Mouse (Mus musculus) embryonic facial prominence, embryonic 10.5 days (tissue): ENCODE results near the gene Fgb. TPM values are rescaled to one million over a fixed set of nuclear protein-coding genes. Genes with fewer than 3 reads are reported as not detected.

Experiments used
- DNase-seq: peaks from one replicate; pipeline ENCODE4 v3.0.0-alpha.2; 2017; ENCODE audit warnings: low spot score
- H3K27ac ChIP-seq: fragments of 300-500 bp; sonication (generic); replicated peaks from 2 replicates; pipeline ENCODE4 v1.5.1; 2016; ENCODE audit warnings: mild to moderate bottlenecking
- H3K27me3 ChIP-seq: fragments of 300-500 bp; sonication (generic); replicated peaks from 2 replicates; pipeline ENCODE4 v1.6.1; 2016; ENCODE audit warnings: low read depth, mild to moderate bottlenecking; ENCODE audit not compliant: poor library complexity, severe bottlenecking
- H3K36me3 ChIP-seq: fragments of 300-500 bp; sonication (generic); replicated peaks from 2 replicates; pipeline ENCODE4 v1.6.1; 2016; ENCODE audit warnings: mild to moderate bottlenecking, moderate library complexity
- H3K4me1 ChIP-seq: fragments of 300-500 bp; sonication (generic); 2 replicates; pipeline ENCODE4 v1.6.1; 2016
- H3K4me3 ChIP-seq: fragments of 300-500 bp; sonication (generic); 2 replicates; pipeline ENCODE4 v1.5.1; 2016; ENCODE audit warnings: mild to moderate bottlenecking, moderate library complexity
- H3K9me3 ChIP-seq: fragments of 300-500 bp; sonication (generic); 2 replicates; pipeline ENCODE4 v1.6.1; 2016; ENCODE audit warnings: mild to moderate bottlenecking
- WGBS: fragments of 180-500 bp; shearing (Covaris S2); methylation state at CpG from one replicate; pipeline ENCODE4 v1.1.7; 2016; 5-methylcytosine and 5-hydroxymethylcytosine counted together
- polyA plus RNA-seq: library from polyadenylated mRNA; unstranded; fragments of >200 nt; fragmentation: Nextera tagmentation; extraction: Ambion mirVana; gene quantifications from 2 replicates; pipeline ENCODE4 v1.2.1, GENCODE M21; 2016

Gene Fgb
- not detected in 2 replicates for polyA plus RNA-seq

DNA sequence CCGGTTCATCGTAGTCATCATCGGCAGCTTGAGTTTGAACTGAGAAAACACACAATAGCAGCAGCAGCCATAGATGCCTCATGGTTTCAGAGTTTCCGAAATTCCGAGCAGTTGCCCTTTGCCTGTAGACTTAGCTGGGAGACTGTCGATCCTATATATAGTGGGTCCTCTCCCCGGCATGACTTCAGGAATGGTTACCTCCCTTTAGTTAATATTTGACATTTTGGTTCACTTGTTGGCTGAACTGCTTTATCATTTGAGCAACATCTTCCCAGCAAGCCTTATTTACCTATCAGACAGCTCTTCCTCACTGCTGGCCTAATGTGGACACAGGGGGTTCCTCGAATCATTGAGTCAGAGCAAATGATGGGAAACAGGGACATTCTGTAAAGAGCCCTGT, at the start of gene Fgb:
TSS of gene Fgb (minus strand) at position 184 of the 400 bp plus-strand sequence.
- H3K36me3 ChIP-seq, result no peaks in the 10 kb centered on the region
- H3K9me3 ChIP-seq, result no peaks in the 10 kb centered on the region
- H3K27me3 ChIP-seq, result no peaks in the 10 kb centered on the region
- no peak within 1 kb of the TSS for H3K27ac ChIP-seq
- no peak within 1 kb of the TSS for H3K4me3 ChIP-seq
- H3K4me1 ChIP-seq, result no peaks in the 10 kb centered on the region
- WGBS, result 88% methylated on average over 8 of the region's 8 CpGs
- no peak for DNase-seq

- H3K4me1 ChIP-seq, result peaks cover 11% of the 10 kb centered on the region
- 93% methylated on average over 1 of the region's 1 CpGs for WGBS
- peak overlapping the region; percentile 41; the same call in 1 of the 2 replicates for H3K4me3 ChIP-seq
- peak overlapping the region; percentile 40 for H3K27ac ChIP-seq
- no peak for DNase-seq
- H3K9me3 ChIP-seq, result no peaks in the 10 kb centered on the region
- peaks cover 40% of the 10 kb centered on the region for H3K27me3 ChIP-seq
- H3K36me3 ChIP-seq, result no peaks in the 10 kb centered on the region
Observed at GRCm38 (mm10) chr3:83099139-83099538, 49.5 kb upstream of the Fgb start.

DNA sequence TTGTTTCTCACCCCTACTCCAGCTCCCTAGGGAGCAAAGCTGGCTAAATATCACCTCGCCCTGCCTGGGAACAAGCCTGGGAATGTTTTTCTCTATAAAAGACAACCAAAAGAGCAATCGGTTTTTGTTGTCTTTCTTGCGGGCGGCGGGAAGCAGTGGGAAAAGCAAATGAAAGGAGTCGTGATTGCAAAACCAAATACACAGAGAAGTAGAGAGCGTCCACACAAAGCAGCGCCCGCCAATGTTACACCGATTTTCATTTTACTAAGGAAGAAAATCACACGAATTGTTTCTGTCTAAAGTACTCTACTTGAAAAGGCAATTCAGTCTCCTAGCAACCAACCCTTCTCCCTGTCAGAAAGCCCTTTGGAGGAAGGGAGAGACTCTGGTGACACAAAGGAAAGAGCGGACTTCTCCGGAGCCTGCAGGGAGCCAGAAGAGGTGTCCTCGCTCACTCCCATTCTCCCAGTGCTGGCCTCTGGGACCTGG, 48.9 kb upstream of the Fgb start:
- no peaks in the 10 kb centered on the region for H3K36me3 ChIP-seq
- WGBS, result 15% methylated on average over 14 of the region's 14 CpGs
- peaks cover 40% of the 10 kb centered on the region for H3K27me3 ChIP-seq
- H3K27ac ChIP-seq, result peak overlapping the region; percentile 40
- peak overlapping the region; percentile 41 for H3K4me3 ChIP-seq
- H3K4me1 ChIP-seq, result peaks cover 11% of the 10 kb centered on the region
- H3K9me3 ChIP-seq, result no peaks in the 10 kb centered on the region
- peak; percentile 29 for DNase-seq

DNA sequence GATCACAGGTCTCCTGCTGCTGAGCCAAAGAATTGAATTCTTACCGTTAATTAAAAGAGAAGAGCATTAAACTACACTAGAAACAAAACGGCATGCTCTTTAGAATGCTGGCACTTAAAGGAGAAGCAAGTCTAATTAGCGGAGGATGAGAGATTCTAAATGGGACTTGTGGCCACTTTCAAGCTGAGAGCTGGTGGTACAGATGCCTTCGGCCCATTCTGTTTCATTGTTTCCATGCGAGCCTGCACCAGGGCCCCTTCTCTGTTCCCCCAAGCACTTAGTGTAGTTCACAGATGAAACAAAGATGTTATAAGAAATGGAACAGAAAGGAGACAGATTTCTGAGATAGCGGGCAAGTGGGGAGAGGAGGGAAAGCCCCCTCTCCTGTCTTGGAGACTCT, 47.9 kb upstream of the Fgb start:
- no peak for DNase-seq
- WGBS, result 49% methylated on average over 6 of the region's 6 CpGs
- peaks cover 11% of the 10 kb centered on the region for H3K4me1 ChIP-seq
- H3K9me3 ChIP-seq, result no peaks in the 10 kb centered on the region
- H3K36me3 ChIP-seq, result no peaks in the 10 kb centered on the region
- H3K4me3 ChIP-seq, result no peak overlapping the region
- H3K27me3 ChIP-seq, result peaks cover 40% of the 10 kb centered on the region
- H3K27ac ChIP-seq, result no peak overlapping the region

GRCm38 (mm10) chr3:83080567-83081055, 30.9 kb upstream of the Fgb start:
- no peaks in the 10 kb centered on the region for H3K36me3 ChIP-seq
- H3K27ac ChIP-seq, result no peak overlapping the region
- WGBS, result 7% methylated on average over 11 of the region's 11 CpGs
- H3K27me3 ChIP-seq, result no peaks in the 10 kb centered on the region
- H3K4me1 ChIP-seq, result peaks cover 14% of the 10 kb centered on the region
- H3K4me3 ChIP-seq, result peak overlapping the region; percentile 48
- DNase-seq, result peak; percentile 70
- H3K9me3 ChIP-seq, result no peaks in the 10 kb centered on the region

DNA sequence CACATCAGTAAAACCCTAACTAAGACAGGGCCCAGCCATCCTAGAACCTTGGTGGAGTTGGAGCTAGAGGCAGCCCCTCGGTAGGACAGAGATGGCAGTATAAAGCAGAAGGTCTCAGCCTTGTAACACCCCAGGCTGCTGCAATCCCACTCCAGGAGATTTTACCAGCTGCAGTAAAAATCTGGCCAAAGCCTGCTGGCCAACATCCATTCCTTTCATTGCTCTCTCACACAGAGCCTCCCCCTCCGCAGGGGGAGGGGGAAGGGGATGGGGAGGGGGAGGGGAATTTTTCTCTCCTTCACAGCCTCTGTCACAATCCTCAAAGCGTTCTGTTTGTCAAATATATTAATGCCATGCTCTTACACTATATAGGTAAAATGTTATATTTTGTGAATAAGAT, 26.9 kb upstream of the Fgb start:
- 45% methylated on average over 3 of the region's 3 CpGs for WGBS

GRCm38 (mm10) chr3:83070231-83070630, 20.6 kb upstream of the Fgb start:
- Histone ChIP-seq H3K27me3 (no peaks in the 10 kb centered on the region), H3K4me1 (no peaks in the 10 kb centered on the region), H3K27ac (no peak overlapping the region), H3K36me3 (peaks cover 84% of the 10 kb centered on the region), H3K9me3 (no peaks in the 10 kb centered on the region), H3K4me3 (no peak overlapping the region)
- WGBS, result 91% methylated on average over 4 of the region's 4 CpGs
- DNase-seq, result no peak

More for the DNA sequence above, 26.9 kb upstream of the Fgb start:
- Histone ChIP-seq H3K27me3 (no peaks in the 10 kb centered on the region), H3K4me1 (peaks cover 14% of the 10 kb centered on the region), H3K4me3 (no peak overlapping the region), H3K36me3 (peaks cover 20% of the 10 kb centered on the region), H3K9me3 (no peaks in the 10 kb centered on the region), H3K27ac (no peak overlapping the region)
- no peak for DNase-seq

GRCm38 (mm10) chr3:83068869-83069268, 19.2 kb upstream of the Fgb start:
- H3K36me3 ChIP-seq, result peaks cover 97% of the 10 kb centered on the region
- H3K4me3 ChIP-seq, result no peak overlapping the region
- no peak for DNase-seq
- H3K27ac ChIP-seq, result no peak overlapping the region
- H3K4me1 ChIP-seq, result no peaks in the 10 kb centered on the region
- whole genome bisulfite sequencing, result 96% methylated on average over 13 of the region's 13 CpGs
- no peaks in the 10 kb centered on the region for H3K9me3 ChIP-seq
- no peaks in the 10 kb centered on the region for H3K27me3 ChIP-seq

- Histone ChIP-seq H3K4me1 (no peaks in the 10 kb centered on the region), H3K4me3 (no peak overlapping the region), H3K36me3 (peaks cover 100% of the 10 kb centered on the region), H3K27me3 (no peaks in the 10 kb centered on the region), H3K27ac (no peak overlapping the region), H3K9me3 (no peaks in the 10 kb centered on the region)
- WGBS, result 93% methylated on average over 9 of the region's 9 CpGs
- no peak for DNase-seq
Observed at GRCm38 (mm10) chr3:83067920-83068319, 18.3 kb upstream of the Fgb start.

DNA sequence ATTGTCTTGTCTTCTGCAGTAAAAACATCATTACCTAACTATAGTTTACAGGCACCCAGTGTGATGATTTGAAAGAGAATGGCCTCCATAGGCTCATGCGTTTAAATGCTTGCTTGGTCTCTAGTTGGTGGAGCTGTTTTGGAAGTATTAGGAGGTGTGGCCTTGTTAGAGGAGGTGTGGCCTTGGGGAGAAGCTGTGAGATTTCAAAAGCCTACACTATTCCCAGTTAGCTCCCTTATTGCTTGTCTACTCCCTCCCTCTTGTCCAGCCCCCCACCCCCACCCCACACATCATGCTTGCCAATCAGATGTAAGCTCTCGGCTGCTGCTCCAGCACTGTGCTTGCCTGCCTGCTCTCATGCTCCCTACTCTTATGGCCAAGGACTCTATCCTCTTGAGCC, 7.4 kb upstream of the Fgb start:
- DNase-seq, result no peak
- H3K4me3 ChIP-seq, result peak overlapping the region; percentile 73; the same call in 1 of the 2 replicates
- no peak overlapping the region for H3K27ac ChIP-seq
- H3K27me3 ChIP-seq, result no peaks in the 10 kb centered on the region
- no peaks in the 10 kb centered on the region for H3K9me3 ChIP-seq
- H3K36me3 ChIP-seq, result peaks cover 55% of the 10 kb centered on the region
- H3K4me1 ChIP-seq, result peaks cover 9% of the 10 kb centered on the region
- 92% methylated on average over 2 of the region's 2 CpGs for WGBS

DNA sequence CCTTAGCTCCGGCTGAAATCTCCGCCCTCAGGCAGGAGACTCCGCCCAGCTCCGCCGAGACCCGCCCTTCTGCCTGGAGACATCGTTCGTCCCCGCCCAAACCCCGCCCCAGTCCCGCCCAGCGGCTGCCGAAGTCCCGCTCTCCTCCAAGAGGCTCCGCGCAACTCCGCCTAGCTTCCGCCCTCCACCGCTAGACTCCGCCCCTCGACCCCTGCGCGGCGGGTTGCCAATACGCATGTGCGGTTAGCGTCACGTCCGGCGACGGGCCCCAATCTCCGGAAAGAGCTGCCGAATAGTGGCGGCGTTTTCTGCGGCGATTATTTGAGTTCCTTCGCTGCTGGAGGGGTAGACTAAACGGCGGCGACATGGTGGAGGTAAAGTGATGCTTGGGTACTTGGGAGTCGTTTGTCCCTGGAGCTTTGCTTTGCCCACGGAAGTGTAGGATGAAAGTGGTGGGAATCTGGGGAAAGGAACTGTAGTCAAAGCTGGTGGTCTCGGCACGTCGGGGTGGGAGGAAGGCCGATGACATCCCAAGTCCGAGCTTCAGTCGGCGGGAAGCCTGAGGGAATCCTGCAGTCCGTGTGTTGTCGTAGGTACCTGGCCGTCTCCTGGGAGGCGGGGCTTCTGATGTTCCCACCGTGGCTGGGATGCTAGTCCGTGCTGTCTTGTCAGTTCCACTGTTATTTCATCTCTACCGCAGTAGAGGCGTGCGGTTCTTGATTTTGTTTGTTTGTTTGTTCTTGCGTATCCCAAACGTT, 5.8 kb upstream of the Fgb start, which contains the start of gene Plrg1:
TSS of gene Plrg1 (plus strand) at position 242 of the 758 bp plus-strand sequence.
- Histone ChIP-seq H3K27me3 (no peaks in the 10 kb centered on the region), H3K9me3 (no peaks in the 10 kb centered on the region), H3K4me3 (peak within 1 kb of the TSS; percentile 73), H3K27ac (peak within 1 kb of the TSS; percentile 82), H3K36me3 (peaks cover 39% of the 10 kb centered on the region), H3K4me1 (peaks cover 9% of the 10 kb centered on the region)
- peak; percentile 99 for DNase-seq
- under 1% methylated on average over 61 of the region's 61 CpGs for WGBS

DNA sequence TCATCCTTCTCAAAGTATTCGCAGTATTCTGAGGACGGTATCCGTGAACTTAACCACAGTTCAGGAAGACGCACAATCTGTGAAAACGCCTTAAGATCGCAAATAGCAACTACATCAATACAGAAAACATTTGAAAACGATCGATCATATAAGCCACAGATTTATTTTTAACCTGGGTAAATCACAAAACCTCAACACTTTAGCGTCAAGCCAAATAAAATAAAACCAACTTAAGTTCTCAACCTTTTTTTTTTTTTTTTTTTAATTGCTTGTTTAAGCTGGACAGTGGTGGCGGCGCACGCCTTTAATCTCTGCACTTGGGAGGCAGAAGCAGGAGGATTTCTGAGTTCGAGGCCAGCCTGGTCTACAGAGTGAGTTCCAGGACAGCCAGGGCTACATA, 5.1 kb upstream of the Fgb start:
- H3K27me3 ChIP-seq, result no peaks in the 10 kb centered on the region
- H3K4me1 ChIP-seq, result peaks cover 9% of the 10 kb centered on the region
- H3K4me3 ChIP-seq, result peak overlapping the region; percentile 73
- H3K36me3 ChIP-seq, result peaks cover 32% of the 10 kb centered on the region
- WGBS, result 37% methylated on average over 13 of the region's 13 CpGs
- peak overlapping the region; percentile 35; the same call in 1 of the 2 replicates for H3K27ac ChIP-seq
- no peaks in the 10 kb centered on the region for H3K9me3 ChIP-seq
- DNase-seq, result no peak

DNA sequence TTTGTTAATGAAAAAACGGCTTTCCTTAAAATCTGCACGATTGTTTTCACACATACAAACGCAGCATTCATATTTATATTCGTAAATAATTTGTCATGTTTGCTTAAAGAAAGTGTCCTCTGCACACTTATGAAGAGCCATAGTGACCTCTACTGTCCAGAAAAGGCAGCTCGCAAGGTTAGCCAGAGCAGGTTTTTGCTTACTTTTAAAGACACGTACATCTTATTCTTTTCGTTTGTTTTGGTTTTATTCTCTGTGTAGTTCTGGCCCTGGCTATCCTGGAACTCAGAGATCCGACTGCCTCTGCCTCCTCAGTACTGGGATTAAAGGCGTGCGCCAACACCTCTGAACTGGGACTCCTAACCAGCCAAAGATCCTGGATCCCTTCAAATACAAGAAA, 4.1 kb upstream of the Fgb start:
- H3K27me3 ChIP-seq, result no peaks in the 10 kb centered on the region
- DNase-seq, result peak; percentile 23
- WGBS, result 37% methylated on average over 10 of the region's 10 CpGs

More for the DNA sequence above, 4.1 kb upstream of the Fgb start:
- H3K4me1 ChIP-seq, result peaks cover 9% of the 10 kb centered on the region
- no peak overlapping the region for H3K4me3 ChIP-seq
- H3K9me3 ChIP-seq, result no peaks in the 10 kb centered on the region
- no peak overlapping the region for H3K27ac ChIP-seq
- peaks cover 22% of the 10 kb centered on the region for H3K36me3 ChIP-seq
